Mouse (Mus musculus) monocyte, adult 2 months (primary cell): ENCODE data around the gene Pon1.

ENCODE experiments used
- DNase-seq, 2 experiments: peaks; one replicate each; pipeline ENCODE4 v3.0.0; 2022; ENCODE audit warnings: low spot score in 2 of 2, low read depth in 1 of 2

Pon1 gene

GRCm38 (mm10) chr6:5136046-5136445 is 57.7 kb downstream of the Pon1 start:
- DNase-seq, result no peak

DNA sequence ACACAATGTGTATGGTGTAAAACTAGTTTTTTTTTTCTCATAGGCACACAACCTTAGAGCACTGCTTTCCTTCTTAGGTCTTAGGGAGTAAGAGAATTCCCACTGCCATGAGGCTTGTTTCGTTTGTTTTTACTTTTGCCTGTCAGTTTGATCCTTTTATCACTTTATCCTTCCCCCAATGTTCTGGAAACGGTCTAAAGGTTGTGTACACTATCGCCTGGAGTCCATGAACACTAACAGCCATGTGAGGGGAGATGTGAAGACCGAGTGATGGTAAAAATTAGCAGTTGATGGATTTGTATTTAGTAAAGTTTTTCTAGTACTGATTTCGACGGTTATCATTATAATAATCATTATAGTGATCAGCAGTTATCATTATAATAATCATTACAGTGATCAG is 58.8 kb downstream of the Pon1 start:
- no peak for DNase-seq

DNA sequence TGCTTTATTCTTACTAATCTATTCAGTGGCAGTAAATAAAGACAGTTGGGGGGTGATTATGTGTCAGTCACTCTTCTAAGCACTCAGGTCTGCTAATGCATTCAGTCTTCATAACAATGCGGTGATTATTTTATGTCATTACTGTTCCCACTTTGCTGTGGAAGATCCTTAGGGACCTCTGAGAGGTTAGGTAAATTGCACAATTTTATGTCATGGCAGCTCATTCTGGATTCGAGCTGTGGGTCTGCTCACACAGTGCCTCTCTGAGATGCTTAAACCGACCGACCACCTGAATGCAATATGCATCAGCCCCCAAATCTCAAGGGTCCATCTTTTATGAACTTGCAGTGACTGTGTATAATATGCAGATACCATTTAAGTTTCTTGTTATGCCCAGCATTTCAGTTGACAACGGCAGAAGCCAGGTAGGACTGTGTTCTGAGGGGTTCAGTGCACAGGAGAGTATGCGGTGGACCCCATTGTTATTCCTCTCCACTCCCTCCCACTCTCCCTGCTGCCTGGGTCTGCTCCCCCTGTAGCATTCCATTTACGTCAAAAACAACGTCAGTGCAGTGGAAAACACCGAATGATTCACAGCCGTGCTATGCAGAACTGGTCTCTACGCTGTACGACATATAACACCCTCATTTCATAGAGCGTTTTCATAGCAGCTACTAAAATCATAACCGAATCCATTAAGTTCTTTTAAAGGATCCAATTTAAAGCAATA is 64.2 kb downstream of the Pon1 start:
- no peak for DNase-seq

DNA sequence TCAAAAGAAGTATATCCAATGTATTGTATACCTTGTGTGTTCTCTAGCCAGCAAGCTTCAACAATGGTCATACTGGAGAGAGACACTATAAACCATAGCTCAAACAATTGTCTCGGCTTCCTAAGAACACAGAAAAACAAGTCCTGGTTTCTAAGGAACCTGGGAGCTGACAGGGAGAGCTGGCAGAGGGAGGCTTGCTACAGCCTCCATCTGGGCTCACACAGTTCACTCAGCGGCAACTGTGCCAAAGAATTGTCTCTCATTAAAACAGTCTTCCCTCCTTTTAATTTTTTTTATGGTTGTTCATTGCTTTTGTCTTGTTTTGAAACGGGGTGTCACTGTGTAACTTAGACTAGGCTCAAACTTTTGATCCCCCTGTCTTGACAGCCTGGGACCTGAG is 73.5 kb downstream of the Pon1 start:
- DNase-seq, result no peak

GRCm38 (mm10) chr6:5119181-5119910 is 74.4 kb downstream of the Pon1 start:
- no peak for DNase-seq
